Mouse (Mus musculus) lung, postnatal 10 days (tissue): ENCODE measurements at regions not wholly inside any gene's neighbourhood (a gene's known extent, or its start where the extent isn't known, plus 50 kb on each side); places are given as distances from the start of the nearest gene placed in this dataset.

Source experiments
- DNase-seq: peaks from one replicate; pipeline ENCODE4 v3.0.0; 2021

GRCm38 (mm10) chr16:12359116-12359515, 375.2 kb downstream of the Shisa9 start:
- peak; percentile 32 for DNase-seq

- no peak for DNase-seq
Observed at GRCm38 (mm10) chr16:12389545-12389944, 405.6 kb downstream of the Shisa9 start.

GRCm38 (mm10) chr16:12435697-12436221, 451.8 kb downstream of the Shisa9 start:
- no peak for DNase-seq

GRCm38 (mm10) chr16:12438622-12439021, 454.7 kb downstream of the Shisa9 start:
- no peak for DNase-seq

- no peak for DNase-seq
Observed at GRCm38 (mm10) chr16:12454791-12455190, 470.9 kb downstream of the Shisa9 start.
